Mouse (Mus musculus) ES-E14 (cell line): ENCODE results near the gene Shisa2.

Experiments used
- HCFC1 ChIP-seq: IDR thresholded peaks from 2 replicates; pipeline ENCODE4 v1.6.1; 2012; ENCODE audit warnings: low read length, inconsistent platforms, borderline replicate concordance; ENCODE audit not compliant: insufficient read depth
- ZC3H11A ChIP-seq: IDR thresholded peaks from 2 replicates; pipeline ENCODE4 v1.6.1; 2012; ENCODE audit warnings: low read depth, mild to moderate bottlenecking, inconsistent platforms, low read length, borderline replicate concordance

DNA sequence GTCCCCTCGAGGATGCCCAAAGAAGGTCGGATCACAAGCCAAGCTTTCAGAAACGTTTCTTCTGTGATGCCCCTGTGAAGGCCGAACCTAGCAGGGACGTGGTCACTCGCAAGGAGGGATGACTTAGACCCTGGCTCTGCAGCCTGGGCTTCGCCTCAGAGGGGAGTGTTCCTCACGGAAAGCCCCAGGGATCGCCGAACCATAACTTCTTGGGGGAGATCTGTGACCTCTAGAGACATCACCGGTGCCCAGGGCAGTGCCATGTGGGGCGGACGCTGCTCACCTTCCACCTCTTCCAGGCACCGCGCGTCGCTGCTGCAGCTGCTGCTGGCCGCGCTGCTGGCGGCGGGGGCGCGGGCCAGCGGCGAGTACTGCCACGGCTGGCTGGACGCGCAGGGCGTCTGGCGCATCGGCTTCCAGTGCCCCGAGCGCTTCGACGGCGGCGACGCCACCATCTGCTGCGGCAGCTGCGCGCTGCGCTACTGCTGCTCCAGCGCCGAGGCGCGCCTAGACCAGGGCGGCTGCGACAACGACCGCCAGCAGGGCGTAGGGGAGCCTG, 777 bp downstream of the Shisa2 start:
- TF ChIP-seq HCFC1 (no peak), ZC3H11A (no peak)
